Mouse (Mus musculus): ENCODE data around the gene Nt5c2.

Gene Nt5c2

GRCm38 (mm10) chr19:46966330-46966729 lies 48.6 kb downstream of the Nt5c2 start:
- DNase-seq (ENCODE audit: low read depth, low spot score), result no peak

- DNase-seq (ENCODE audit: low read depth, low spot score), result no peak
These were observed 49.5 kb downstream of the Nt5c2 start for GRCm38 (mm10) chr19:46965496-46965895.

- no peak for DNase-seq (ENCODE audit: low read depth, low spot score)
These were observed 50.6 kb downstream of the Nt5c2 start for GRCm38 (mm10) chr19:46964353-46964752.

GRCm38 (mm10) chr19:46963440-46963839 lies 51.5 kb downstream of the Nt5c2 start:
- no peak for DNase-seq (ENCODE audit: low read depth, low spot score)

- no peak for DNase-seq (ENCODE audit: low read depth, low spot score)
These were observed 52.1 kb downstream of the Nt5c2 start for GRCm38 (mm10) chr19:46962841-46963240.

GRCm38 (mm10) chr19:46962171-46962772 lies 52.7 kb downstream of the Nt5c2 start:
- peak; percentile 72 for DNase-seq (ENCODE audit: low read depth, low spot score)

GRCm38 (mm10) chr19:46961652-46962051 lies 53.3 kb downstream of the Nt5c2 start:
- peak; percentile 59 for DNase-seq (ENCODE audit: low read depth, low spot score)

GRCm38 (mm10) chr19:46961047-46961651 lies 53.8 kb downstream of the Nt5c2 start:
- no peak for DNase-seq (ENCODE audit: low read depth, low spot score)

GRCm38 (mm10) chr19:46960101-46961046 lies 54.6 kb downstream of the Nt5c2 start:
- DNase-seq (ENCODE audit: low read depth, low spot score), result no peak

GRCm38 (mm10) chr19:46959536-46959935 lies 55.4 kb downstream of the Nt5c2 start:
- DNase-seq (ENCODE audit: low read depth, low spot score), result no peak

- DNase-seq (ENCODE audit: low read depth, low spot score), result no peak
These were observed 56.4 kb downstream of the Nt5c2 start for GRCm38 (mm10) chr19:46958566-46958965.

GRCm38 (mm10) chr19:46957971-46958370 lies 57.0 kb downstream of the Nt5c2 start:
- DNase-seq (ENCODE audit: low read depth, low spot score), result no peak

GRCm38 (mm10) chr19:46957001-46957400 lies 58.0 kb downstream of the Nt5c2 start:
- no peak for DNase-seq (ENCODE audit: low read depth, low spot score)

GRCm38 (mm10) chr19:46956410-46956809 lies 58.5 kb downstream of the Nt5c2 start:
- no peak for DNase-seq (ENCODE audit: low read depth, low spot score)

GRCm38 (mm10) chr19:46955630-46956029 lies 59.3 kb downstream of the Nt5c2 start:
- DNase-seq (ENCODE audit: low read depth, low spot score), result no peak

GRCm38 (mm10) chr19:46953536-46953935 lies 61.4 kb downstream of the Nt5c2 start:
- no peak for DNase-seq (ENCODE audit: low read depth, low spot score)

GRCm38 (mm10) chr19:46952986-46953385 lies 62.0 kb downstream of the Nt5c2 start:
- DNase-seq (ENCODE audit: low read depth, low spot score), result no peak

- DNase-seq (ENCODE audit: low read depth, low spot score), result no peak
These were observed 70.6 kb downstream of the Nt5c2 start for GRCm38 (mm10) chr19:46944341-46944740.

GRCm38 (mm10) chr19:46937173-46937572 lies 77.8 kb downstream of the Nt5c2 start:
- DNase-seq (ENCODE audit: low read depth, low spot score), result no peak

GRCm38 (mm10) chr19:46934025-46934424 lies 80.9 kb downstream of the Nt5c2 start:
- no peak for DNase-seq (ENCODE audit: low read depth, low spot score)

GRCm38 (mm10) chr19:46932608-46933007 lies 82.3 kb downstream of the Nt5c2 start:
- no peak for DNase-seq (ENCODE audit: low read depth, low spot score)

- no peak for DNase-seq (ENCODE audit: low read depth, low spot score)
These were observed 84.9 kb downstream of the Nt5c2 start for GRCm38 (mm10) chr19:46930026-46930425.

All from retina, postnatal 7 days (tissue).